Mouse (Mus musculus) layer of hippocampus, adult 18-20 months (tissue): Measurements from ENCODE around the gene Tbc1d1. TPM values are rescaled to one million over a fixed set of nuclear protein-coding genes. Genes with fewer than 3 reads are reported as not detected.

Experiments
- DNase-seq, 2 experiments: peaks; one replicate each; pipeline ENCODE4 v3.0.0; 2022; ENCODE audit warnings: low spot score in 2 of 2
- total RNA-seq, 2 experiments: library from RNA; stranded (reverse); gene quantifications; 2 replicates each; pipeline ENCODE4 v1.2.3; 2021

The Tbc1d1 gene
- total RNA-seq, 2 experiments from 2014 or later, result 30.2 to 37.0 TPM

DNA sequence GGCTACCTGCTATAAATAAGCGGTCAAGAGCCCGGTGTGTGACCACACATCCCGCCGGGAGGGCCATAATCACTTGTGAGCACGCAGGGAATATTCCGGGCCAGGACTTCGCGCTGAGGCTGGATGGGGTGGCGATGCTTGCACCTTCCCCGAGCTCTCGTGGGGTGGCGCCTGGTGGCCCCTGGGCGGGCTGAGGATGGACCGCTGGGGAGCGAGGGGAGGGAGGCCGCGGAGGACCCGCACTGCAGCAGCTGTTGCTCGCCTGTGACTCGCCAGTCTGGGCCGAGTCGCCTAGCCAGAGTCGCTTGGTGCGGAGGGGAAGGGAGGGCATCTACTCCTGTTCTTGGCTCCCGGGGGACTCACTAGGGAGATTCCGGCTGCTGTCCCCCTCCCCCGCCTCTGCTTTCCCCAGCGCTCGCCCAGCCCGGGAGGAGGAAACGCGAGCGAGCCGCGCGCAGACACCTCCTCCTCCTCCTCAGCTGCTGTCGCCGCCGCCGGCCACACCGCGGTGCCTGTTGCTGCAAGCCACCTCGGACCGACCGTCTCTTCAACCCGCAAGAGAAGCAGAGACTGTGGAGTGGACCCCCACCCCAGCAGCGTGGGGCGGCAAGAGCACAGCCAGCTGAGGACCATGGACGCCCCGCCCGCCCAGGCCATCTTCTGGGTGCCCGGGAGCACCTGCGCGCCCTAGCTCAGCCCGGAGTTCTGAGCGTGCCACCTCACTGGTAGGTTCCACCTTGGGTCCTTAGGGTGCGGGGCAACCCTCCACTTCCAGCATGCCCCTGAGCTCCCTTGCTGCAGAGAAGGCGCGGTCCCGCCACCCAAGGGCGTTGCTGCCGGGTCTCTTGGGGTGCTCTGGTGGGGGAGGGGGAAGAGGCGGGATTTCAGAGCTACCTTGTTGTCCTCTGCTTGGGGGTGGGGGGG is 3.9 kb downstream of the Tbc1d1 start:
- DNase-seq, result peak; percentile 72 to 74

- DNase-seq, result no peak
These were observed 4.7 kb downstream of the Tbc1d1 start for GRCm38 (mm10) chr5:64160705-64161391.

DNA sequence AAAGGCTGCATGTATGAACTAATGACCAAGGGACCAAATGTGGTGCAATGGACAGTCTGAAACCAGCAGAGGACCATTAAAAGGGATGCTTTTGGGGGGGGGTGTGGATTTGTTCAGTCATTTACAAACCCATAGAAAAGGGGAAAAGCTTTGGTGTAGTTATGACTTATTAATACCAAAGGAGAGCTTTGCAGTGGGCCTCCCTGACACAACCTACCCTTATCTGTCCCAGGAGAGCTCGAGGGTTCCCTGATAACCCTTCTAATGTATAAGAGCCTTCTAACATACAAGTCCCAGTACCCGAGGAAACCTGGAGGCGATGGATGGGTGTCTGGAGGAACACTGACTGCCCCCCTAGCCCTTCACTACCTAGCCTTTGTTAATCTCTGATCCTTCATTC is 5.8 kb downstream of the Tbc1d1 start:
- DNase-seq, result no peak

DNA sequence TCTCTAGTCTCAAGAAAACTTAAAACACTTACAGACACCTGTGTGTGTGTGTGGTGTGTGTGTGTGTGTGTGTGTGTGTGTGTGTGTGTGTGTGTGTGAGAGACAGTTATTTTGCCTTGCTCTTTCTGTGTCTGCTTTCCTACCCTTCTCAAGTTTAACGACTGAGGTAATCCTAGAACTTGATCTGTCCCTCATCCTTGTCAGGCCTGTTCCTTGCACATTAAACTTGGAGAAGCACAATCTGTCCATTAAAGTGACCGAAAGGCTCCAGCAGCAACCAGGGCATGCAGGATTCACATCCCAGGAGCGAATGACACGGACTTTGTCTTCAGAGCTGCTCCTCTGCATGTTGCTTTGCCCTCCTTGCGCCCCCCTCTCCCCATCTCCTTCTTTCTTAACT is 6.5 kb downstream of the Tbc1d1 start:
- DNase-seq, result no peak

GRCm38 (mm10) chr5:64164414-64164813 is 8.3 kb downstream of the Tbc1d1 start:
- no peak for DNase-seq

- DNase-seq, result peak in 1 of 2 experiments; percentile 37
These were observed 9.7 kb downstream of the Tbc1d1 start for GRCm38 (mm10) chr5:64165826-64166225.

DNA sequence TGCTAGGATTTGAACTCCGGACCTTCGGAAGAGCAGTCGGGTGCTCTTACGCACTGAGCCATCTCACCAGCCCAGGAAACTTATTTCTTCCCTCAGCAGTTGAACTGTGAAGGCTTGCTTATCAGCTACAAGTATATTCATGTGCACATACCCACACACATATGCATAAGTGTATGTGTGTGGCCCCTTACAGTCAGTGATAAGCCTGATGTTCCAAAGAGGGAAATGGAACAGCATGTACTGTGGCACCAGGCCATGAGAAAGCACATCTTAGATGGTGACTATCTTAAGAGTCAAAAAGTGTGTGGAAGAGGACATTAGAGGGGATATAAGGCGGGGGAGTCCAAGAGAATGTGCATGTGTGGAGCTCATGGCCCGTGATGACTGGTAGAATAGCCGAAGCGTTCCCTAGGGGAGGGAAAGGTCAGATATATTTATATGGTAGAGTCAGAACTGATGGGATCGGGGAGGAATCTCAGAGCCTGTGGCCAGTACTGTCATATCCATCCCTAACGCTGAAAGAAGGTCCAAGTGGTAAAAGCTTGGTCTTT is 13.0 kb downstream of the Tbc1d1 start:
- DNase-seq, result no peak

DNA sequence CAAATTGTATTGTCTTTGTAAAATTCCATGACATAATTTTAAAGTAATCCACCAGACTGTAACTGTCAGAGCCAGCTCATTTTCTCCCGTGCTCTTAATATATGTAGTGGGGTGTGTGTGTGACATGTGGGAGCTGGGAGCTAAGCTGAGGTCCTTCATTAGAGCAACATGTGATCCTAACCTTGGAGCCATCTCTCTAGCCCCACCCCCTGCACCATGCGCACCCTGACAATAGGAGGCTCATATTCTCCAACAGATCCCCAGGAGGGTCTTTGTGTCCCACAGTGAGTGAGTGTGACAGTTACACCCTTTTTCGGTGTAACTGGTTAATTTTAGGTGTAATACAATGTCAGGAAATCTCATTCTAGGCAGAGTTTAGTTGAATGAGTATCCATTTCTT is 16.8 kb downstream of the Tbc1d1 start:
- DNase-seq, result no peak

DNA sequence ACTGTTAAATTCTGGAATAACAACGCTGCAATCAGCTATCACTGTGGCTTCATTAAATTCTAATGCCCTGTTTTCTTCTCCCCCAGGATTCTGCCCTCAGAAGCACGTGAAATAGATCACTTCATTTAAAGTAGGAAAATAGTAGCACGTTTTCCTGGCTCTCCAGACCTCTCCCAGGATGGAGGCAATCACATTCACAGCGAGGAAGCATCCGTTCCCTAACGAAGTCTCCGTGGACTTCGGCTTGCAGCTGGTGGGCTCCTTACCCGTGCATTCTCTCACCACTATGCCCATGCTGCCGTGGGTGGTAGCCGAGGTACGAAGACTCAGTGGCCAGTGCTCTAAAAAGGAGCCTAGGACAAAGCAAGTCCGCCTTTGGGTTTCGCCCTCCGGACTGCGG is 17.2 kb downstream of the Tbc1d1 start:
- DNase-seq, result no peak

GRCm38 (mm10) chr5:64174429-64174935 is 18.4 kb downstream of the Tbc1d1 start:
- no peak for DNase-seq

- no peak for DNase-seq
These were observed 24.4 kb downstream of the Tbc1d1 start for GRCm38 (mm10) chr5:64180548-64180947.

DNA sequence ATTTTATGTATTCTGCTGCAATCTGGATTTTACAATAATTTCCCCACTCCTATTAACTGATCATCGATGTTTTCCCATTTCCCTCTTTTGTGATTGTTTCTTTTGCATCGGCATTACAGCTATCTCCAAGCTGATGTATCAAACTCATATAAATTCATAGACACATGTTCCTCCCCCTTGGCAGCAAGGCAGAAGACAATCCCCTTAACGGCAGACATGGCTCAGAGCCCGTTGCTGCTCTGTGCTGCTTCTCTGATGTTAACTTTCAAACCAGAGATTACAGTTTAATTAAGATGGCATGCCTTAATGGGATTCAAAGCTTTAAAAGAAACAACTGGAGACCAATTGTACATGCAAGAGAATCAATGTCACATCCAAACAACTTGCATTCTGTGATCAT is 27.6 kb downstream of the Tbc1d1 start:
- no peak for DNase-seq

DNA sequence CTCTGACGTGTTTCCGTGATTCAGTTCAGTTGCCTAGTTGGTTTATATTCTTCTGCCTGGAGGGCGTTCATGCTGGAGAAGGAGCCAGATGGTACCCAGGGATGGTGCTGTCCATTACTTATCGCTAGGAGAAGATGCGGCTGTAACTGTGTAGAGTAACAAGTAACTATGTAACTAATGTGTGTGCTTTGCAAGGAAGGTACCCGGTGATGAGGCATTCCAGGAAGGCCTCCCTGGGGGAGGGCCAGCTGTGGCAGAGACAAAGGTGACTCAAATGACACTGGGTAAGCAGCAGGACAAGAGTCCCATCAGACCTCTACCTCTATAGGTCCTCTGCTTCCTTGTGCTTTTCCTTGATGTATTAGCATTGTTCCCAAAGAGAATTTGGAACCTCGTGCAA is 29.2 kb downstream of the Tbc1d1 start:
- no peak for DNase-seq

GRCm38 (mm10) chr5:64186566-64186965 is 30.5 kb downstream of the Tbc1d1 start:
- DNase-seq, result no peak

DNA sequence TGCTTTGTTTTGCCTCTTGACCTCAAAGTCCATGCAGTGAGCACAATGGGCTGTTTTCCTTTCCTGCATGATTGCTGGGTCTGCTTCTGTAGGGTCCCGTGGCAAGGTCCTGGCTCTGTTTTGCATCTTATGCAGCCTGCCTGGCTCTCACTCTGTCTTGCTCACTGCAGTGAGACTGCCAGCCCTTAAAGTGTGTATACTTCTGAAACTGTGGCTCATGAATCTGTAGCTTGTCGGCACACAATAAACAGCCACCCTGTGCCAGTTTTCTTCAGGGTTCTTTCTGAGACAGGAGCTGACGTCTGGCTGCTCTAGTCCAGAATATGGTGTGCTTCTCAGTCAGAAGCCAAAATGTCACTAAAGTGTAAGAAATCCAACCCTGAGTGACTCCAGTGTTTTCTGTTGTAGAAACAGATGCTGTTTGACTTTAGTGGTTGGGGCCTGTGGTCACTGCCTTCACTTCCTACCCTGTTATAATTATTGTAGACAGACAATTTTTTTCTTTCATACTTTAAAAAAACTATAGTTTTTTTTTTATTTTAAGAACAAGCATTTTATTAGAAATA is 32.1 kb downstream of the Tbc1d1 start:
- DNase-seq, result no peak

DNA sequence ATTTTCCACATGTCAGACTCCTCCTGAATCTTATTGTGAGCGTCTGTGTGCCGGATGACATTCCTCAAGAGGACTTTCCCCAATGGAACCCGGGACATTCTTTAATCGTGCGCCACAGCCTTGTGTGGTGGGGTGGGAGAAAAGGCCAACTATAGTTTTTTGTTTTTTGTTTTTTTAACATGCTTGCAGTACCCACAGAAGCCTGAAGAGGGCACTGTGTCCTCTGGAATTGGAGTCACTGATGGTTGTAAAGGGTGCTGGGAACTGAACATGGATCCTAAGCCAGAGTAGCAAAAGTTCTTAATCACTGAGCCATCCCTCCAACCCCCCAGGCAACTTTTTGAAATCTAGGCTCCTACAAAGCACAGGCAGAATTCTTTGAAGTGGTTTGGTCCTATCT is 34.8 kb downstream of the Tbc1d1 start:
- DNase-seq, result no peak

GRCm38 (mm10) chr5:64193353-64193752 is 37.2 kb downstream of the Tbc1d1 start:
- no peak for DNase-seq

GRCm38 (mm10) chr5:64196250-64196865 is 40.3 kb downstream of the Tbc1d1 start:
- DNase-seq, result no peak

DNA sequence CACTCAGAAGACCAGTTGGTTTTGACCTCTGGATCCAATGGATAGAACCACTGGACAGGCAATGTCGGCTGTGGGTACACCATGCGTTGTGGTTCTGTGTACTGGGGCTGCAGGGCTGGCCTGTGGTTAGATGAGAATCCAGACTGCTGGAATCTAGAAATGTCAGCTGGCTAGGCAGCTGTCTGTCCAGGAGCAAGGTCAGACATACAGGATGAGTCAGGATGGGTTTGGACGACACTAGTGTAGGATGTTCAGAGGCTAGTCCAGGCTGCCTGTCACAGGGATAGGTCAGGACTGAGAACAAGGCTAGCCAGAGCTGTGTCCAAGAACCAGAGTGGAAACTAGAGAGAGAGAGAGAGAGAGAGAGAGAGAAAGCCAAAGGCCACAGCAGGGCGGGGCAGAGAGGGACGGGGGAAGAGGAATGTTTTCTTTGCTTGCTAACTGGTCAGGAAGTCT is 40.8 kb downstream of the Tbc1d1 start:
- no peak for DNase-seq

GRCm38 (mm10) chr5:64198624-64199023 is 42.5 kb downstream of the Tbc1d1 start:
- DNase-seq, result no peak

- no peak for DNase-seq
These were observed 45.0 kb downstream of the Tbc1d1 start for GRCm38 (mm10) chr5:64201071-64201470.
